Mouse (Mus musculus) CH12.LX (cell line): ENCODE results near the gene Fgf23. TPM values are rescaled to one million over a fixed set of nuclear protein-coding genes. Genes with fewer than 3 reads are reported as not detected.

Experiments used
- DNase-seq: peaks from one replicate; pipeline ENCODE4 v3.0.0-alpha.2; 2013; ENCODE audit errors: extremely low read depth
- H3K27ac ChIP-seq: 2 replicates; pipeline ENCODE4 v1.5.1; 2012; ENCODE audit warnings: low read depth, mild to moderate bottlenecking, control low read depth, moderate library complexity; ENCODE audit not compliant: insufficient read depth
- H3K27me3 ChIP-seq: replicated peaks from 2 replicates; pipeline ENCODE3; 2012; ENCODE audit warnings: inconsistent platforms
- H3K36me3 ChIP-seq, 2 experiments: replicated peaks in 1 of 2; 2 replicates each; pipeline versions ENCODE3 to v1.6.1; 2012; ENCODE audit warnings: inconsistent platforms in 1 of 2, low read length in 1 of 2, mild to moderate bottlenecking in 1 of 2, mixed read lengths in 1 of 2, moderate library complexity in 1 of 2; ENCODE audit not compliant: control insufficient read depth in 1 of 2, insufficient read depth in 1 of 2
- H3K4me1 ChIP-seq, 2 experiments: 2 replicates each; pipeline ENCODE4 v1.6.1; 2012; ENCODE audit warnings: inconsistent platforms in 1 of 2, moderate library complexity in 1 of 2; ENCODE audit not compliant: insufficient read depth in 2 of 2, control insufficient read depth in 1 of 2
- H3K4me2 ChIP-seq: 2 replicates; pipeline ENCODE4 v1.6.1; 2012; ENCODE audit warnings: low read depth, mild to moderate bottlenecking, control low read depth; ENCODE audit not compliant: poor library complexity, insufficient read depth, severe bottlenecking
- H3K4me3 ChIP-seq, 3 experiments: fragments of 150-350 bp in 1 of 3; sonication (generic) in 1 of 3; replicated peaks in 1 of 3; 2 replicates each; pipeline versions ENCODE3 to v1.5.1; 2011 to 2012; ENCODE audit warnings: low read depth in 2 of 3, low read length in 2 of 3, mild to moderate bottlenecking in 2 of 3, moderate library complexity in 2 of 3, control low read depth in 1 of 3, improper control_type of control experiment in 1 of 3, inconsistent platforms in 1 of 3, mixed read lengths in 1 of 3; ENCODE audit not compliant: poor library complexity in 1 of 3
- H3K79me2 ChIP-seq: replicated peaks from 2 replicates; pipeline ENCODE4 v1.6.1; 2012; ENCODE audit warnings: mild to moderate bottlenecking, moderate library complexity; ENCODE audit not compliant: control insufficient read depth, poor library complexity, insufficient read depth, severe bottlenecking; ENCODE audit errors: extremely low read depth
- H3K9ac ChIP-seq: 2 replicates; pipeline ENCODE4 v1.6.1; 2012; ENCODE audit warnings: low read depth, mild to moderate bottlenecking, control low read depth, moderate library complexity; ENCODE audit not compliant: insufficient read depth
- H3K9me3 ChIP-seq: replicated peaks from 2 replicates; pipeline ENCODE3; 2012; ENCODE audit warnings: low read length, inconsistent platforms, mixed read lengths
- BHLHE40 ChIP-seq: IDR thresholded peaks from 2 replicates; pipeline ENCODE4 v1.6.1; 2011; ENCODE audit warnings: mild to moderate bottlenecking, low read depth, low read length, improper control_type of control experiment
- CHD1 ChIP-seq: IDR thresholded peaks from 2 replicates; pipeline ENCODE4 v1.6.1; 2012; ENCODE audit warnings: low read depth, low read length, improper control_type of control experiment, inconsistent platforms
- E2F4 ChIP-seq: IDR thresholded peaks from 2 replicates; pipeline ENCODE4 v1.6.1; 2011; ENCODE audit warnings: low read depth, low read length, improper control_type of control experiment; ENCODE audit not compliant: insufficient replicate concordance
- ELF1 ChIP-seq: IDR thresholded peaks from 2 replicates; pipeline ENCODE4 v1.6.1; 2014; ENCODE audit warnings: low read depth, mild to moderate bottlenecking, inconsistent platforms, low read length, improper control_type of control experiment
- HCFC1 ChIP-seq: IDR thresholded peaks from 2 replicates; pipeline ENCODE4 v1.6.1; 2012; ENCODE audit warnings: low read depth, mild to moderate bottlenecking, inconsistent platforms, low read length, improper control_type of control experiment
- KAT2A ChIP-seq: IDR thresholded peaks from 2 replicates; pipeline ENCODE4 v1.6.1; 2012; ENCODE audit warnings: low read length, improper control_type of control experiment, inconsistent platforms; ENCODE audit not compliant: insufficient replicate concordance
- MAFK ChIP-seq: IDR thresholded peaks from 2 replicates; pipeline ENCODE4 v1.6.1; 2011; ENCODE audit warnings: low read length, improper control_type of control experiment; ENCODE audit not compliant: insufficient replicate concordance
- MAX ChIP-seq: IDR thresholded peaks from 2 replicates; pipeline ENCODE4 v1.6.1; 2011; ENCODE audit warnings: low read length, improper control_type of control experiment
- MAZ ChIP-seq: IDR thresholded peaks from 2 replicates; pipeline ENCODE4 v1.6.1; 2012; ENCODE audit warnings: low read depth, mild to moderate bottlenecking, inconsistent platforms, low read length, improper control_type of control experiment, moderate library complexity
- MXI1 ChIP-seq: IDR thresholded peaks from 2 replicates; pipeline ENCODE4 v1.6.1; 2011; ENCODE audit warnings: mild to moderate bottlenecking, low read depth, low read length, improper control_type of control experiment
- NELFE ChIP-seq: IDR thresholded peaks from 2 replicates; pipeline ENCODE4 v1.6.1; 2011; ENCODE audit warnings: low read depth, low read length, improper control_type of control experiment
- NRF1 ChIP-seq: IDR thresholded peaks from 2 replicates; pipeline ENCODE4 v1.6.1; 2014; ENCODE audit warnings: low read depth, mild to moderate bottlenecking, inconsistent platforms, low read length, improper control_type of control experiment, moderate library complexity
- POLR2A ChIP-seq: IDR thresholded peaks from 2 replicates; pipeline ENCODE4 v1.6.1; 2011; ENCODE audit warnings: low read depth, mild to moderate bottlenecking, improper control_type of control experiment, low read length
- POLR2AphosphoS2 ChIP-seq: IDR thresholded peaks from 2 replicates; pipeline ENCODE4 v1.6.1; 2011; ENCODE audit warnings: low read depth, low read length, improper control_type of control experiment
- RCOR1 ChIP-seq: conservative IDR thresholded peaks from 2 replicates; pipeline ENCODE4 v1.6.1; 2012; ENCODE audit warnings: low read depth, mild to moderate bottlenecking, inconsistent platforms, low read length, improper control_type of control experiment
- SIN3A ChIP-seq: IDR thresholded peaks from 2 replicates; pipeline ENCODE4 v1.6.1; 2012; ENCODE audit warnings: low read length, improper control_type of control experiment, inconsistent platforms
- TBP ChIP-seq: conservative IDR thresholded peaks from 2 replicates; pipeline ENCODE4 v1.6.1; 2011; ENCODE audit warnings: low read depth, low read length, improper control_type of control experiment
- TCF12 ChIP-seq: IDR thresholded peaks from 2 replicates; pipeline ENCODE4 v1.6.1; 2014; ENCODE audit warnings: low read depth, mild to moderate bottlenecking, inconsistent platforms, low read length, improper control_type of control experiment
- UBTF ChIP-seq: IDR thresholded peaks from 2 replicates; pipeline ENCODE4 v1.6.1; 2012; ENCODE audit warnings: low read depth, mild to moderate bottlenecking, inconsistent platforms, low read length, improper control_type of control experiment, moderate library complexity
- USF2 ChIP-seq: conservative IDR thresholded peaks from 2 replicates; pipeline ENCODE4 v1.6.1; 2011; ENCODE audit warnings: low read depth, low read length, improper control_type of control experiment
- ZC3H11A ChIP-seq: IDR thresholded peaks from 2 replicates; pipeline ENCODE4 v1.6.1; 2012; ENCODE audit warnings: low read depth, mild to moderate bottlenecking, inconsistent platforms, low read length, improper control_type of control experiment
- ZMIZ1 ChIP-seq: IDR thresholded peaks from 2 replicates; pipeline ENCODE4 v1.6.1; 2012; ENCODE audit warnings: low read depth, mild to moderate bottlenecking, inconsistent platforms, low read length, improper control_type of control experiment
- ZNF384 ChIP-seq: IDR thresholded peaks from 2 replicates; pipeline ENCODE4 v1.6.1; 2012; ENCODE audit warnings: low read depth, low read length, improper control_type of control experiment, inconsistent platforms
- dilution Hi-C: fragments of 300-500 bp; cut with MboI; formaldehyde crosslinking; loops from 2 replicates; pipeline ENCODE4 v1.14.3; 2020; ENCODE audit warnings: low sequenced_read_pairs; ENCODE audit not compliant: extremely low pct_unique_long_range_greater_than_20kb, extremely low pct_ligation_motif_present
- in situ Hi-C: fragments of 300-500 bp; cut with MboI; formaldehyde crosslinking; loops from 3 replicates; pipeline ENCODE4 v1.14.3; 2019; ENCODE audit warnings: low sequenced_read_pairs, low pct_ligation_motif_present, low pct_unique_long_range_greater_than_20kb, mixed read lengths
- polyA plus RNA-seq: library from polyadenylated mRNA; unstranded; fragments of >175 nt; gene quantifications from 2 replicates; pipeline ENCODE4 v1.2.1, GENCODE M21; 2012; ENCODE audit warnings: low read depth; ENCODE audit not compliant: insufficient read length
- total RNA-seq, 2 experiments: library from RNA; depleted of rRNA; stranded (reverse); fragments of 300-350 nt in 1 of 2; fragments of >200 nt in 1 of 2; gene quantifications; 2 replicates each; pipeline ENCODE4 v1.2.3; 2012 to 2014

Gene Fgf23
- total and polyA plus RNA-seq, 3 experiments = not detected

DNA sequence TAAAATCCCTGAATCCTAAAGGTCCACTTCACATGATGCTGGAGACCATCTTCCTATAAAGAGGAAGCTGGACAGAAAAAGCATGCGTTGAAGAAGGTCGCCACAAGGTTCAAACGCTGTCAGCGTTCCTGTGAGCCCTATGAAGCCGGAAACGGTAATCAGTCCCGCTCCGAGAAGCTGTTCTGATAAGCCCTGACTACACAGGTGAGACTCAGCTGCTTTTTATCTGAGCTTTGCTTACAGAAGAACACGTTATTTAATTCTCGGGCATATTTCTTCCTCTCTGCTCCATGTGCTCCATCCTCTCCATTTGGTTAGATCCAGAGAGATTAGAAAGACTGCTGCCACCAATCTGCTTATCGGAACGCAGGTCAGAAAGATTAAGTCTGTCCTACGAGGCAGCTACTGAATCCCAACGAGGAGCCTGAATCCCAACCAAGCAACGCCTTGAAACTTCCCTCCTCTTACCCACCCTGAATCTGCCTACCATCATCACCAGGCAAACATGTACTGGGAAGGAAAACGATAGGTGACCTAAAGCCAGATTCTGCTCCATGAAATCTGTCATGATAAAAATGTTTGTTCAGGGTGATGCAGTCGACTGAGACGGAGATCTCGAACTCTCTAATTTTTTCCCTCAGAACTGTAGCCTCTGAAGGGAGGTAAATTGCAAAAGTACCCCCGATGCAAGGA, 35.8 kb downstream of the Fgf23 start:
- TF ChIP-seq MAX (0 out of 2 replicates have a peak, but pooled peaks have one; percentile 16), CHD1 (no peak)
- Histone ChIP-seq H3K4me1 (peaks cover 0 to 33% of the 10 kb centered on the region in 2 experiments; a peak in 2 of 4 replicates), H3K9me3 (no peaks in the 10 kb centered on the region), H3K36me3 (peaks cover 5 to 14% of the 10 kb centered on the region in 2 experiments), H3K79me2 (peaks cover 15% of the 10 kb centered on the region), H3K4me2 (peak overlapping the region; percentile 97), H3K9ac (peak overlapping the region; percentile 85), H3K4me3 (peak overlapping the region; percentile 68 to 86 (median 77)), H3K27me3 (peaks cover 14% of the 10 kb centered on the region), H3K27ac (no peak overlapping the region)
- dilution Hi-C loops (no loop called here), in situ Hi-C loops (loop anchor here (10.0 to 25.0 kb wide), 2 partner anchors 144 to 321 kb away; no protein-coding TSS in a partner anchor)
- DNase-seq = peak; percentile 48

- Histone ChIP-seq H3K9ac (peak within 1 kb of the TSS; percentile 85), H3K4me2 (peak within 1 kb of the TSS; percentile 97), H3K27me3 (peaks cover 15% of the 10 kb centered on the region), H3K79me2 (peaks cover 15% of the 10 kb centered on the region), H3K4me1 (peaks cover 0 to 29% of the 10 kb centered on the region in 2 experiments; a peak in 2 of 4 replicates), H3K27ac (no peak within 1 kb of the TSS), H3K36me3 (peaks cover 5 to 11% of the 10 kb centered on the region in 2 experiments), H3K9me3 (no peaks in the 10 kb centered on the region), H3K4me3 (peak within 1 kb of the TSS; percentile 68 to 86 (median 77))
- in situ Hi-C loops (loop anchor here (10.0 to 25.0 kb wide), 2 partner anchors 145 to 322 kb away; no protein-coding TSS in a partner anchor), dilution Hi-C loops (no loop called here)
- TF ChIP-seq USF2 (no peak), MXI1 (peak; percentile 94), RCOR1 (no peak), ZC3H11A (no peak), SIN3A (peak; percentile 69), KAT2A (no peak), UBTF (no peak), HCFC1 (peak; percentile 47), POLR2AphosphoS2 (0 out of 2 replicates have a peak, but pooled peaks have one; percentile 50), BHLHE40 (peak; percentile 49; the same call in 1 of the 2 replicates), ZMIZ1 (peak; percentile 81; the same call in 1 of the 2 replicates), ZNF384 (no peak), ELF1 (peak; percentile 86), POLR2A (peak; percentile 99), TCF12 (peak; percentile 75; the same call in 1 of the 2 replicates), MAFK (no peak), MAZ (peak; percentile 54; the same call in 1 of the 2 replicates), NELFE (peak; percentile 93), TBP (peak; percentile 76), E2F4 (0 out of 2 replicates have a peak, but pooled peaks have one; percentile 66), NRF1 (peak; percentile 91)
- peak; percentile 97 for DNase-seq
Observed at GRCm38 (mm10) chr6:127109402-127109930, 36.8 kb downstream of the Fgf23 start, which contains the start of gene Tigar. Gene Tigar, minus strand, starts transcription at chr6:127109557.
